Mouse (Mus musculus) testis, adult 2 months (tissue): ENCODE data around the gene BC048403.

ENCODE experiments used
- CTCF ChIP-seq: fragments of 200-500 bp; IDR thresholded peaks from 2 replicates; pipeline ENCODE4 v1.5.1; 2012; ENCODE audit warnings: low read depth, mild to moderate bottlenecking, inconsistent platforms, low read length, moderate library complexity; ENCODE audit not compliant: control insufficient read depth, insufficient read depth, insufficient replicate concordance
- POLR2A ChIP-seq: fragments of 200-500 bp; IDR thresholded peaks from 2 replicates; pipeline ENCODE4 v1.6.1; 2012; ENCODE audit warnings: low read depth, mild to moderate bottlenecking, inconsistent platforms, low read length, moderate library complexity; ENCODE audit not compliant: control insufficient read depth

- TF ChIP-seq CTCF = no peak
- no peak for TF ChIP-seq POLR2A
Observed at GRCm38 (mm10) chr10:121755822-121756221, 16.1 kb downstream of the BC048403 start.
